Mouse (Mus musculus) stomach, postnatal 0 days (tissue): ENCODE measurements around the gene Axin1. TPM values are rescaled to one million over a fixed set of nuclear protein-coding genes. Genes with fewer than 3 reads are reported as not detected.
A peak's percentile ranks its signal among the peaks of the same experiment; 100 is the strongest.

ENCODE experiments used
- ATAC-seq: fragments of 200-750 bp; cut with Nextera tagmentation; 2 replicates; pipeline ENCODE4 v1.8.0; 2017; ENCODE audit not compliant: low FRiP score, low TSS enrichment
- DNase-seq: peaks from one replicate; pipeline ENCODE4 v3.0.0-alpha.2; 2016; ENCODE audit warnings: low spot score
- H3K27ac ChIP-seq: fragments of 300-500 bp; sonication (generic); replicated peaks from 2 replicates; pipeline ENCODE4 v1.5.1; 2014; ENCODE audit warnings: mild to moderate bottlenecking, control low read depth
- H3K27me3 ChIP-seq: fragments of 300-500 bp; sonication (generic); 2 replicates; pipeline ENCODE4 v1.6.1; 2014; ENCODE audit warnings: low read length; ENCODE audit not compliant: control insufficient read depth, insufficient read depth
- H3K36me3 ChIP-seq: fragments of 300-500 bp; sonication (generic); 2 replicates; pipeline ENCODE4 v1.6.1; 2014; ENCODE audit warnings: low read length, mixed read lengths; ENCODE audit not compliant: control insufficient read depth, insufficient read depth
- H3K4me1 ChIP-seq: fragments of 300-500 bp; sonication (generic); replicated peaks from 2 replicates; pipeline ENCODE4 v1.6.1; 2014; ENCODE audit warnings: antibody characterized with exemption; ENCODE audit not compliant: control insufficient read depth, insufficient read depth
- H3K4me2 ChIP-seq: fragments of 300-500 bp; sonication (generic); replicated peaks from 2 replicates; pipeline ENCODE4 v1.6.1; 2014; ENCODE audit warnings: low read depth, mild to moderate bottlenecking, control low read depth, moderate library complexity
- H3K4me3 ChIP-seq: fragments of 300-500 bp; sonication (generic); 2 replicates; pipeline ENCODE4 v1.5.1; 2014; ENCODE audit warnings: low read depth, low read length, control low read depth
- H3K9ac ChIP-seq: fragments of 300-500 bp; sonication (generic); 2 replicates; pipeline ENCODE4 v1.6.1; 2014; ENCODE audit warnings: mild to moderate bottlenecking, low read length, control low read depth, mixed read lengths
- H3K9me3 ChIP-seq: fragments of 300-500 bp; sonication (generic); 2 replicates; pipeline ENCODE4 v1.6.1; 2016; ENCODE audit warnings: low read length; ENCODE audit not compliant: control insufficient read depth
- CTCF ChIP-seq: IDR thresholded peaks from 2 replicates; pipeline ENCODE4 v1.5.1; 2016; ENCODE audit warnings: antibody characterized with exemption, low read depth, mild to moderate bottlenecking, moderate library complexity
- EP300 ChIP-seq: optimal IDR thresholded peaks from 2 replicates; pipeline ENCODE3; 2016; ENCODE audit warnings: antibody characterized with exemption
- WGBS: fragments of 180-500 bp; shearing (Covaris S2); extraction: QIAGEN DNeasy Blood & Tissue Kit; methylation state at CpG from one replicate; pipeline ENCODE4 v1.1.7; 2014; 5-methylcytosine and 5-hydroxymethylcytosine counted together
- polyA plus RNA-seq: library from polyadenylated mRNA; unstranded; fragments of >200 nt; fragmentation: Nextera tagmentation; extraction: Ambion mirVana; gene quantifications from 2 replicates; pipeline ENCODE4 v1.2.1, GENCODE M21; 2015

Gene Axin1
- polyA plus RNA-seq, 1 experiment from 2014 or later, result 10.9 TPM

GRCm38 (mm10) chr17:26207686-26208085 is 69.2 kb downstream of the Axin1 start, which contains the start of gene Arhgdig:
TSS of gene Arhgdig (minus strand) at chr17:26207786.
- Histone ChIP-seq H3K27ac (no peak within 1 kb of the TSS), H3K9ac (no peak within 1 kb of the TSS), H3K36me3 (no peaks in the 10 kb centered on the region), H3K4me1 (no peaks in the 10 kb centered on the region), H3K4me3 (no peak within 1 kb of the TSS), H3K4me2 (no peak within 1 kb of the TSS), H3K9me3 (no peaks in the 10 kb centered on the region), H3K27me3 (no peaks in the 10 kb centered on the region)
- DNase-seq, result no peak
- TF ChIP-seq EP300 (no peak), CTCF (no peak)
- 86% methylated on average over 12 of the region's 12 CpGs for WGBS
- no peak for ATAC-seq

GRCm38 (mm10) chr17:26212241-26212640 is 73.8 kb downstream of the Axin1 start:
- no peaks in the 10 kb centered on the region for H3K36me3 ChIP-seq
- H3K9me3 ChIP-seq, result no peaks in the 10 kb centered on the region
- H3K9ac ChIP-seq, result no peak overlapping the region
- WGBS, result 60% methylated on average over 7 of the region's 7 CpGs
- ATAC-seq, result peak; percentile 83
- H3K4me2 ChIP-seq, result no peak overlapping the region
- no peak for TF ChIP-seq EP300
- TF ChIP-seq CTCF, result no peak
- no peaks in the 10 kb centered on the region for H3K4me1 ChIP-seq
- H3K4me3 ChIP-seq, result no peak overlapping the region
- DNase-seq, result peak; percentile 80
- peak overlapping the region; percentile 71 for H3K27ac ChIP-seq
- no peaks in the 10 kb centered on the region for H3K27me3 ChIP-seq

- no peaks in the 10 kb centered on the region for H3K27me3 ChIP-seq
- H3K9me3 ChIP-seq, result no peaks in the 10 kb centered on the region
- peak overlapping the region; percentile 71 for H3K27ac ChIP-seq
- peak; percentile 75 for ATAC-seq
- no peak overlapping the region for H3K9ac ChIP-seq
- H3K36me3 ChIP-seq, result 0 out of 2 replicates have a peak, but pooled peaks cover 3% of the 10 kb centered on the region
- WGBS, result 76% methylated on average over 11 of the region's 11 CpGs
- H3K4me3 ChIP-seq, result no peak overlapping the region
- peak; percentile 66 for DNase-seq
- H3K4me1 ChIP-seq, result no peaks in the 10 kb centered on the region
- no peak for TF ChIP-seq EP300
- no peak for TF ChIP-seq CTCF
- H3K4me2 ChIP-seq, result no peak overlapping the region
Observed at GRCm38 (mm10) chr17:26212681-26213080, 74.2 kb downstream of the Axin1 start.

- Histone ChIP-seq H3K9me3 (no peaks in the 10 kb centered on the region), H3K27ac (peak overlapping the region; percentile 75), H3K9ac (no peak overlapping the region), H3K4me3 (no peak overlapping the region), H3K4me1 (no peaks in the 10 kb centered on the region), H3K27me3 (no peaks in the 10 kb centered on the region), H3K4me2 (no peak overlapping the region), H3K36me3 (peaks cover 10% of the 10 kb centered on the region; the same call in 1 of the 2 replicates)
- WGBS, result 56% methylated on average over 2 of the region's 2 CpGs
- ATAC-seq (peak; percentile 62), DNase-seq (peak; percentile 56)
- TF ChIP-seq EP300 (no peak), CTCF (no peak)
Observed at GRCm38 (mm10) chr17:26221508-26221907, 83.0 kb downstream of the Axin1 start.

- Histone ChIP-seq H3K4me2 (no peak overlapping the region), H3K9ac (no peak overlapping the region), H3K27me3 (no peaks in the 10 kb centered on the region), H3K27ac (peak overlapping the region; percentile 87), H3K4me1 (no peaks in the 10 kb centered on the region), H3K36me3 (peaks cover 3% of the 10 kb centered on the region; the same call in 1 of the 2 replicates), H3K9me3 (no peaks in the 10 kb centered on the region), H3K4me3 (no peak overlapping the region)
- TF ChIP-seq CTCF (no peak), EP300 (no peak)
- ATAC-seq (peak; percentile 93), DNase-seq (peak; percentile 93)
- WGBS, result 55% methylated on average over 12 of the region's 12 CpGs
Observed at GRCm38 (mm10) chr17:26225150-26225549, 86.7 kb downstream of the Axin1 start.

GRCm38 (mm10) chr17:26229776-26230175 is 91.3 kb downstream of the Axin1 start:
- ATAC-seq, result no peak

More at GRCm38 (mm10) chr17:26229776-26230175, 91.3 kb downstream of the Axin1 start:
- no peaks in the 10 kb centered on the region for H3K9me3 ChIP-seq
- no peaks in the 10 kb centered on the region for H3K27me3 ChIP-seq
- no peak for DNase-seq
- no peak overlapping the region for H3K27ac ChIP-seq
- no peak for TF ChIP-seq CTCF
- TF ChIP-seq EP300, result no peak
- no peak overlapping the region for H3K9ac ChIP-seq
- no peaks in the 10 kb centered on the region for H3K36me3 ChIP-seq
- 90% methylated on average over 5 of the region's 5 CpGs for WGBS
- H3K4me1 ChIP-seq, result no peaks in the 10 kb centered on the region
- no peak overlapping the region for H3K4me3 ChIP-seq
- no peak overlapping the region for H3K4me2 ChIP-seq
